In genomic region chr7:34704401-34704800, GRCm38 (mm10) we compare ENCODE assay signal across 22 mouse cellular contexts. TPM values are rescaled to one million over a fixed set of nuclear protein-coding genes. Genes with fewer than 3 reads are reported as not detected.
DNase-seq lines count a peak whose midpoint lies in the region; ATAC-seq lines count a peak whose summit lies in the region.
"Had no signal": no experiment of that assay in that cellular context is flagged by ENCODE, and none has a peak within 500 bp of the region (broad histone marks: within the 10 kb centered on the region; RNA-seq: fewer than 3 reads in every experiment).

No protein-coding gene starts in this region.

- H3K27ac ChIP-seq in embryonic facial prominence, embryonic 12.5 days = peak overlapping the region; percentile 6; the same call in 1 of the 2 replicates
- no peak overlapping the region for H3K27ac ChIP-seq in embryonic facial prominence, embryonic 10.5 days (replicated peaks)
- no peak overlapping the region for H3K27ac ChIP-seq in intestine, embryonic 16.5 days (ENCODE audit: low read length)
- H3K27ac ChIP-seq in stomach, embryonic 15.5 days = no peak overlapping the region
- H3K27ac ChIP-seq in liver, embryonic 11.5 days (ENCODE audit: low read depth, low read length) = no peak overlapping the region
- H3K27ac ChIP-seq: heart, embryonic 15.5 days; layer of hippocampus, adult 2 months; liver, embryonic 12.5 days; lung, embryonic 15.5 days; midbrain, embryonic 12.5 days; neural tube, embryonic 12.5 days had no signal

- 46% methylated on average over 4 of the region's 4 CpGs for WGBS in embryonic facial prominence, embryonic 12.5 days
- 54% methylated on average over 4 of the region's 4 CpGs for WGBS in embryonic facial prominence, embryonic 10.5 days
- WGBS in intestine, embryonic 16.5 days = 29% methylated on average over 4 of the region's 4 CpGs
- WGBS in stomach, embryonic 15.5 days = 30% methylated on average over 4 of the region's 4 CpGs
- WGBS in liver, embryonic 11.5 days = 47% methylated on average over 4 of the region's 4 CpGs

- ATAC-seq in embryonic facial prominence, embryonic 12.5 days (ENCODE audit: insufficient number of reproducible peaks, insufficient read depth, low FRiP score, low TSS enrichment) = no peak
- ATAC-seq in intestine, embryonic 16.5 days = peak; percentile 92
- peak; percentile 71 for ATAC-seq in stomach, embryonic 15.5 days (ENCODE audit: insufficient read depth, low FRiP score, low read depth)
- ATAC-seq in liver, embryonic 11.5 days (replicated peaks; ENCODE audit: low FRiP score) = no peak
- ATAC-seq: forebrain, embryonic 14.5 days; liver, embryonic 12.5 days; Patski had no signal

- H3K4me2 ChIP-seq in embryonic facial prominence, embryonic 12.5 days (replicated peaks) = no peak overlapping the region
- no peak overlapping the region for H3K4me2 ChIP-seq in intestine, embryonic 16.5 days (ENCODE audit: low read depth, low read length)
- no peak overlapping the region for H3K4me2 ChIP-seq in stomach, embryonic 15.5 days
- no peak overlapping the region for H3K4me2 ChIP-seq in liver, embryonic 11.5 days
- H3K4me2 ChIP-seq: heart, embryonic 15.5 days; liver, embryonic 12.5 days; lung, embryonic 15.5 days; midbrain, embryonic 12.5 days; neural tube, embryonic 12.5 days had no signal

- H3K36me3 ChIP-seq in embryonic facial prominence, embryonic 12.5 days = no peaks in the 10 kb centered on the region
- H3K36me3 ChIP-seq in embryonic facial prominence, embryonic 10.5 days (replicated peaks) = no peaks in the 10 kb centered on the region
- H3K36me3 ChIP-seq in intestine, embryonic 16.5 days (ENCODE audit: control insufficient read depth, insufficient read depth, low read length) = no peaks in the 10 kb centered on the region
- no peaks in the 10 kb centered on the region for H3K36me3 ChIP-seq in stomach, embryonic 15.5 days
- H3K36me3 ChIP-seq in liver, embryonic 11.5 days (ENCODE audit: control insufficient read depth, insufficient read depth, low read length) = no peaks in the 10 kb centered on the region
- H3K36me3 ChIP-seq: heart, embryonic 15.5 days; liver, embryonic 12.5 days; lung, embryonic 15.5 days; midbrain, embryonic 12.5 days; neural tube, embryonic 12.5 days had no signal

- 0 out of 2 replicates have a peak, but pooled peaks cover 2% of the 10 kb centered on the region for H3K9me3 ChIP-seq in embryonic facial prominence, embryonic 12.5 days
- peaks cover 4% of the 10 kb centered on the region; the same call in 1 of the 2 replicates for H3K9me3 ChIP-seq in embryonic facial prominence, embryonic 10.5 days
- H3K9me3 ChIP-seq in intestine, embryonic 16.5 days (ENCODE audit: control insufficient read depth, low read length) = no peaks in the 10 kb centered on the region
- H3K9me3 ChIP-seq in stomach, embryonic 15.5 days = no peaks in the 10 kb centered on the region
- no peaks in the 10 kb centered on the region; the same call in 1 of the 2 replicates for H3K9me3 ChIP-seq in liver, embryonic 11.5 days (ENCODE audit: control insufficient read depth, low read length)
- H3K9me3 ChIP-seq: liver, embryonic 12.5 days; lung, embryonic 15.5 days; neural tube, embryonic 12.5 days had no signal

- 0 out of 2 replicates have a peak, but pooled peaks cover 2% of the 10 kb centered on the region for H3K27me3 ChIP-seq in embryonic facial prominence, embryonic 12.5 days
- 0 out of 2 replicates have a peak, but pooled peaks cover 3% of the 10 kb centered on the region for H3K27me3 ChIP-seq in embryonic facial prominence, embryonic 10.5 days (replicated peaks; ENCODE audit: low read depth, poor library complexity, severe bottlenecking)
- H3K27me3 ChIP-seq in intestine, embryonic 16.5 days (replicated peaks; ENCODE audit: control insufficient read depth, insufficient read depth, low read length) = no peaks in the 10 kb centered on the region
- H3K27me3 ChIP-seq in stomach, embryonic 15.5 days (replicated peaks) = no peaks in the 10 kb centered on the region
- H3K27me3 ChIP-seq in liver, embryonic 11.5 days (replicated peaks; ENCODE audit: control insufficient read depth, insufficient read depth, low read length) = no peaks in the 10 kb centered on the region
- H3K27me3 ChIP-seq: neural tube, embryonic 12.5 days; Patski had no signal

- H3K4me1 ChIP-seq in embryonic facial prominence, embryonic 12.5 days = peaks cover 10% of the 10 kb centered on the region; the same call in 1 of the 2 replicates
- peaks cover 12% of the 10 kb centered on the region for H3K4me1 ChIP-seq in embryonic facial prominence, embryonic 10.5 days
- H3K4me1 ChIP-seq in intestine, embryonic 16.5 days (ENCODE audit: control insufficient read depth, insufficient read depth, low read length) = peaks cover 12% of the 10 kb centered on the region
- H3K4me1 ChIP-seq in stomach, embryonic 15.5 days = no peaks in the 10 kb centered on the region
- no peaks in the 10 kb centered on the region for H3K4me1 ChIP-seq in liver, embryonic 11.5 days (replicated peaks; ENCODE audit: control insufficient read depth, insufficient read depth, low read length)
- H3K4me1 ChIP-seq: heart, embryonic 15.5 days; liver, embryonic 12.5 days had no signal

- H3K9ac ChIP-seq in embryonic facial prominence, embryonic 12.5 days = no peak overlapping the region
- no peak overlapping the region for H3K9ac ChIP-seq in intestine, embryonic 16.5 days (ENCODE audit: low read depth, low read length)
- no peak overlapping the region for H3K9ac ChIP-seq in stomach, embryonic 15.5 days
- H3K9ac ChIP-seq in liver, embryonic 11.5 days (ENCODE audit: low read depth, low read length) = no peak overlapping the region
- H3K9ac ChIP-seq: heart, embryonic 15.5 days; liver, embryonic 12.5 days; lung, embryonic 15.5 days; midbrain, embryonic 12.5 days; neural tube, embryonic 12.5 days had no signal

- H3K4me3 ChIP-seq in embryonic facial prominence, embryonic 12.5 days = no peak overlapping the region
- H3K4me3 ChIP-seq in embryonic facial prominence, embryonic 10.5 days = no peak overlapping the region
- H3K4me3 ChIP-seq in intestine, embryonic 16.5 days (ENCODE audit: low read length) = no peak overlapping the region
- H3K4me3 ChIP-seq in stomach, embryonic 15.5 days (replicated peaks) = no peak overlapping the region
- no peak overlapping the region for H3K4me3 ChIP-seq in liver, embryonic 11.5 days (ENCODE audit: low read depth, low read length)
- H3K4me3 ChIP-seq: heart, embryonic 15.5 days; layer of hippocampus, adult 2 months; liver, embryonic 12.5 days; lung, embryonic 15.5 days; midbrain, embryonic 12.5 days; neural tube, embryonic 12.5 days had no signal

- no peak for DNase-seq in embryonic facial prominence, embryonic 10.5 days (ENCODE audit: low spot score)
- peak; percentile 45 for DNase-seq in kidney, postnatal 14 days
- no peak for DNase-seq in kidney, adult 18-20 months
- no peak for DNase-seq in cerebellum, postnatal 25 days
- DNase-seq in liver, embryonic 11.5 days (ENCODE audit: low spot score) = no peak
- DNase-seq: adrenal gland, postnatal 14 days; cerebellum, adult 11 months; cerebellum, postnatal 36 days; gastrocnemius, postnatal 36 days; left cerebral cortex, postnatal 4 days; spleen, adult 18-20 months had no signal

RNA-seq across cellular contexts. Expression of gene Kctd15, which starts 47.9 kb away (rescaled TPM):
- 54.5 and 61.6 TPM in 2 replicates for polyA plus RNA-seq in embryonic facial prominence, embryonic 12.5 days (2016; fragmentation: Nextera tagmentation; extraction: Ambion mirVana)
- 61.1 and 63.8 TPM in 2 replicates for polyA plus RNA-seq in embryonic facial prominence, embryonic 10.5 days (2016; fragmentation: Nextera tagmentation; extraction: Ambion mirVana)
- polyA plus RNA-seq in intestine, embryonic 16.5 days (2015; fragmentation: Nextera tagmentation; extraction: Ambion mirVana) = 13.7 and 14.0 TPM in 2 replicates
- 19.2 and 20.3 TPM in 2 replicates for polyA plus RNA-seq in stomach, embryonic 15.5 days (2015; fragmentation: Nextera tagmentation; extraction: Ambion mirVana)
- 4.3 and 4.9 TPM in 2 replicates for polyA plus RNA-seq in liver, embryonic 11.5 days (2014; fragmentation: Nextera tagmentation; extraction: Ambion mirVana)

Comparison
In these comparisons a context has a peak if more than half of its experiments do, and no peak if none do; other contexts are left out.
1. ATAC-seq: peak in intestine, embryonic 16.5 days (single experiment) and stomach, embryonic 15.5 days (single experiment); none in embryonic facial prominence, embryonic 12.5 days (single experiment) and liver, embryonic 11.5 days (single experiment).